Mouse (Mus musculus): ENCODE measurements around the gene Fgd3. TPM values are rescaled to one million over a fixed set of nuclear protein-coding genes. Genes with fewer than 3 reads are reported as not detected.

Gene Fgd3
- total and polyA plus RNA-seq, 3 experiments = 4.1 to 11.2 (median 4.7) TPM

DNA sequence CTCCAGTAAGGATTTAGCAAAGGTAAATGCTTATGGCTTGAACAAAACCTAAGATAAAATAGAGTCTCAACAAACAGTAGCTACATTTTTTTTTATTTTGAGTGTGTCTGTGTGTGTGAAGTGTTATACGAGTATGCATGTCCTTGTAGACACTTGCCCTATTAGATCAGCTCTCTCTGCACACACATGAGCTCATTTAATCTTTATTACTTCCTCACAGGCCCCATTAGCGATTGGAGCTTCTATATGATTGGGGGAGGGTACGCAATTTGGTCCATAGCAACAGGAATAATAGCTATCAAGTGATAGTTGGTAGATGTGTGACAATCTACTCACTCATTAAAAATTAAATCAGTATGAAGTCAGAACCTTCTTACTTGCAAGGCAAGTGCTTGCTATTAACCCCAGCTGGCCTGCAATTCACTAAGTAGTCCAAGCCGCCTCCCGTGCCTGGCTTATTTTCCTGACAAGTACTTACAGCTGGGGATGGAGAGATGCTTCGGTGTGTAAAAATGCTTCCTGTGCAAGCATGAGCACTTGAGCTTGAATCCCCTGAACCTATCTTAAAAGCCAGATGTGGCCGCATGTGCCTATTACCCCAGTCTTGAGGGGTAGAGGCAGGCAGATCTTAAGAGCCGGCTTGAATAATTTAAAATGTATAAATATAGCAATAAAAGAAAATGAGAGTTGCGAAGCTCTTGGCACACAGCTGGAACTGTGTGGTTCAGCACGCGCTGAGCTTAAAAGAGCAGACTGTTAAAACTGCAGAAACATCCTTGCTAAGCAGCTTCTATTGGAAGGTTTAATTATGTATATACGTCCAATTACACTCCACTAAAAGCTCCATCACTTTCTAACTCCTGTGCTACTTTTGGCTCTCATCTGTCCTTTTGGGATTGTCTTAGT is 15.2 kb upstream of the Fgd3 start:
- H3K4me1 ChIP-seq (ENCODE audit: insufficient read depth, low read depth, low read length) = peaks cover 12% of the 10 kb centered on the region
- no peak for DNase-seq (ENCODE audit: low spot score)
- no peak for TF ChIP-seq GATA1 (IDR thresholded peaks at IDR 0.05; ENCODE audit: borderline replicate concordance, low read length)
- TF ChIP-seq CTCF (IDR thresholded peaks at IDR 0.05; ENCODE audit: low read depth, low read length) = no peak
- no peak for TF ChIP-seq GATA2 (IDR thresholded peaks at IDR 0.05; ENCODE audit: borderline replicate concordance, low read depth, low read length)
- no peak for TF ChIP-seq TAL1 (conservative IDR thresholded peaks at IDR 0.05; ENCODE audit: low read depth, low read length)
- TF ChIP-seq POLR2AphosphoS5 (IDR thresholded peaks at IDR 0.05; ENCODE audit: insufficient replicate concordance, low read depth, low read length) = no peak
- no peak for ATAC-seq (ENCODE audit: extremely low read depth, insufficient number of reproducible peaks, low FRiP score, poor library complexity, severe bottlenecking)
- no peaks in the 10 kb centered on the region for H3K9me3 ChIP-seq (replicated peaks)
- H3K4me3 ChIP-seq (ENCODE audit: low read depth, low read length) = no peak overlapping the region
- H3K27me3 ChIP-seq (ENCODE audit: insufficient read depth, low read length) = peaks cover 21% of the 10 kb centered on the region
- no peaks in the 10 kb centered on the region for H3K36me3 ChIP-seq (replicated peaks)

DNA sequence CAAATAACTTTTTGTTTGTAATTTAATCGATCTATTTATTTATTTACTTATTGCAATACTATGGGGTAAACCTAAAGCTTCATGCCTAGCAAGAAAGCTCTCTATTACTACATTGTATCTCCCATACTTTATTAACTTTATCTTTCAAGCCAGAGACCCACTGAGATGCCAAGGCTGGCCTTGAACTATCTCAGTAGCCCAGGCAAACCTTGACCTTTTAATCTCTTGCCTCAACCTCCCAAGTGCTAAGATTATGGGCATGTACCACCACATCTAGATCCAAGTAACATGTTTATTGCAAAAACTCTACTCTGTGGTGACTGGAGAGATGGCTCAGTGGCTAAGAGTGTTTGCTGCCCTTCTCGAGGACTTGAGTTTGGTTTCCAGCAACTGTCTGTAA is 13.1 kb upstream of the Fgd3 start:
- no peak for TF ChIP-seq CTCF (IDR thresholded peaks at IDR 0.05; ENCODE audit: low read depth, low read length)
- Histone ChIP-seq H3K27me3 (ENCODE audit: insufficient read depth, low read length) (peaks cover 18% of the 10 kb centered on the region), H3K36me3 (replicated peaks) (no peaks in the 10 kb centered on the region), H3K4me3 (ENCODE audit: low read depth, low read length) (no peak overlapping the region), H3K4me1 (ENCODE audit: insufficient read depth, low read depth, low read length) (0 out of 2 replicates have a peak, but pooled peaks cover 5% of the 10 kb centered on the region), H3K9me3 (replicated peaks) (no peaks in the 10 kb centered on the region)
- ATAC-seq (ENCODE audit: extremely low read depth, insufficient number of reproducible peaks, low FRiP score, poor library complexity, severe bottlenecking) = no peak
- no peak for DNase-seq (ENCODE audit: low spot score)

DNA sequence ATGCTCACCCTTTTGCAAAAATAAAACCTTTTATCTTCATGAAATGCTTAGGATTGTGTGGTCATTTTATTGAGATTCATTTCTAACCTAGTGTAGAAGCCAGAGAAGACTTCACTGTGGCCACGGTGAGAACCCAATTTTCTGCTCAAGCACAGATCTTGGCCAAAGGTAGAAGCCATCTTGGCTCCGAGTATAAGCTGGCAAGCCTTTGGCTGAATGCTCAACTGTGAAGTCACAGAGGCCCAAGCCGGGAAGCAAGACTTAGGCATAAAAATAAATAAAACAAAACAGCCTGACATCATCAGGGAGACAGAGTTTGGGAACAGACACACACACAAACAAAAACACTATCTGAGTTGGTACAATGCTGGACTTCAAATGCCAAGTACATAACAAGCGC is 8.0 kb upstream of the Fgd3 start:
- ATAC-seq (ENCODE audit: extremely low read depth, insufficient number of reproducible peaks, low FRiP score, poor library complexity, severe bottlenecking) (no peak), DNase-seq (ENCODE audit: low spot score) (no peak)
- Histone ChIP-seq H3K27me3 (ENCODE audit: insufficient read depth, low read length) (peaks cover 22% of the 10 kb centered on the region), H3K36me3 (replicated peaks) (no peaks in the 10 kb centered on the region), H3K9me3 (replicated peaks) (no peaks in the 10 kb centered on the region), H3K4me3 (ENCODE audit: low read depth, low read length) (no peak overlapping the region), H3K4me1 (ENCODE audit: insufficient read depth, low read depth, low read length) (no peaks in the 10 kb centered on the region)
- no peak for TF ChIP-seq POLR2AphosphoS5 (IDR thresholded peaks at IDR 0.05; ENCODE audit: insufficient replicate concordance, low read depth, low read length)
- TF ChIP-seq TAL1 (conservative IDR thresholded peaks at IDR 0.05; ENCODE audit: low read depth, low read length) = no peak
- TF ChIP-seq GATA1 (IDR thresholded peaks at IDR 0.05; ENCODE audit: borderline replicate concordance, low read length) = no peak
- no peak for TF ChIP-seq CTCF (IDR thresholded peaks at IDR 0.05; ENCODE audit: low read depth, low read length)
- no peak for TF ChIP-seq GATA2 (IDR thresholded peaks at IDR 0.05; ENCODE audit: borderline replicate concordance, low read depth, low read length)

DNA sequence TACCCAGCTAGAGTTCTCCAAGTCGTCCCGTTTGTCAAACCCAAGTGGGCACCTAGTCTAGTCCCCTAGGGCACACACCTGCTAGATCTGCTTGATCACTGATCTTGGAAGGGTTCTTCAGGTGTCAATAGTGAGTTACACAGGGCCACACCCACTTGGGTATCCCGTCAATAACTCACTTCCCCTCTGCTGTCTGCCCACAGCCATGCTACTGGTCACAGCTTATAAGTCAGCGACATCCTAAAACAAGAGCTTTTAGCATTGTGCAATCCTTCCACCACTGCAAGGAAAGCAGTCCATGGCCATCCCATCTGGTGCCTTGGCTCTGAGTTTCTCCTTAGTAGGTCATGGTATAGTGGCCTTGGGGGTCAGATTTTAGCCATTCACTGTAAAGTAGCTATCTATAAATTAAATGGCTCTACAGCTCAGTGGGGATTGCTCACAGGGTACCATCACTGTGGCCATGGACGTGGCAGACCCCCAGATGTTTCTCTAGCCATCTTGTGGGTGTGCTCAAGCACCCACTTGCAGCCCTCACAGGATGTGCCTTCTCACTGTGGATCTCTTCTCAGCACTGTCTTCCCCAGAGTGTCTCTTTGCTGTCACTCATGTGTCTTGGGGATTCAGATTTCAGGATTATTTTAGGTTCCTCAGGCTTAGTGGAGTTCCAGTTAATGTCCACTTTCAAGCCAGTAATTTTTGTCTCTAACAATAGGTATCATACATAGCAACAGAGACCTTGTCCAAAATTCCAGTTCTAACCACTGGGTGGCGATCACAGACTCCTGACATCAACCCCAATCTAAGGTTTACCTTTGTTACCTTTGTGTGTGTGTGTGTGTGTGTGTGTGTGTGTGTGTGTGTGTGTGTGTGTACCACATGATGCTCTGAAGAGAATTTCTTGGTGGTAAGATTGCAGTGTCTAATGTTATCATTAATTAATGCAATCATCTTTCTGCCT is 6.4 kb upstream of the Fgd3 start:
- ATAC-seq (ENCODE audit: extremely low read depth, insufficient number of reproducible peaks, low FRiP score, poor library complexity, severe bottlenecking) = peak; percentile 34
- H3K4me3 ChIP-seq (ENCODE audit: low read depth, low read length) = no peak overlapping the region

DNA sequence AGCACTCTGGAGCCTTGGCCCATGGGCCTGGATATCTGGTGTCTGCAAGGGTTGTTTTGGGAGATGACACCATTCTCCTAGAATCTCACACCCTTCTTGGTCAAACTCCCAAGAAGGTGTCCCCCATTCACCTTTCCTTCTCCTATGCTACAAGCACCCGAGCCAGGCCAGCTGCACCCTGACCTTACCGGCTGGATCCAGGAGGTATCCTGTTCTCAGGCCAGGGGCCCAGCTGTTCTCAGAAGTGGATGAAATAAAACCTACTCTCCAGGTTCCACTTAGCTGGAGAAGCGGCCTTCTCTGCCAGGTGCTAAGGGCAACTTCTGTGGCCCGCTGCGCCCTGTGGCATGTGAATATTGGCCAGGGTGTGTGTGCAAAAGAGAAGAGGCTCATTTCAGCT is 4.8 kb upstream of the Fgd3 start:
- DNase-seq (ENCODE audit: low spot score) (no peak), ATAC-seq (ENCODE audit: extremely low read depth, insufficient number of reproducible peaks, low FRiP score, poor library complexity, severe bottlenecking) (no peak)
- Histone ChIP-seq H3K4me1 (ENCODE audit: insufficient read depth, low read depth, low read length) (no peaks in the 10 kb centered on the region; the same call in 1 of the 2 replicates), H3K4me3 (ENCODE audit: low read depth, low read length) (no peak overlapping the region), H3K9me3 (replicated peaks) (no peaks in the 10 kb centered on the region), H3K36me3 (replicated peaks) (no peaks in the 10 kb centered on the region), H3K27me3 (ENCODE audit: insufficient read depth, low read length) (peaks cover 46% of the 10 kb centered on the region)
- no peak for TF ChIP-seq CTCF (IDR thresholded peaks at IDR 0.05; ENCODE audit: low read depth, low read length)
- TF ChIP-seq GATA2 (IDR thresholded peaks at IDR 0.05; ENCODE audit: borderline replicate concordance, low read depth, low read length) = no peak
- no peak for TF ChIP-seq GATA1 (IDR thresholded peaks at IDR 0.05; ENCODE audit: borderline replicate concordance, low read length)
- TF ChIP-seq POLR2AphosphoS5 (IDR thresholded peaks at IDR 0.05; ENCODE audit: insufficient replicate concordance, low read depth, low read length) = no peak
- TF ChIP-seq TAL1 (conservative IDR thresholded peaks at IDR 0.05; ENCODE audit: low read depth, low read length) = no peak

More for the DNA sequence above, 6.4 kb upstream of the Fgd3 start:
- DNase-seq (ENCODE audit: low spot score) = no peak
- Histone ChIP-seq H3K36me3 (replicated peaks) (no peaks in the 10 kb centered on the region), H3K9me3 (replicated peaks) (no peaks in the 10 kb centered on the region), H3K4me1 (ENCODE audit: insufficient read depth, low read depth, low read length) (no peaks in the 10 kb centered on the region; the same call in 1 of the 2 replicates), H3K27me3 (ENCODE audit: insufficient read depth, low read length) (peaks cover 33% of the 10 kb centered on the region)
- TF ChIP-seq CTCF (IDR thresholded peaks at IDR 0.05; ENCODE audit: low read depth, low read length) (peak; percentile 15; the same call in 1 of the 2 replicates), TAL1 (conservative IDR thresholded peaks at IDR 0.05; ENCODE audit: low read depth, low read length) (no peak), GATA1 (IDR thresholded peaks at IDR 0.05; ENCODE audit: borderline replicate concordance, low read length) (no peak)

DNA sequence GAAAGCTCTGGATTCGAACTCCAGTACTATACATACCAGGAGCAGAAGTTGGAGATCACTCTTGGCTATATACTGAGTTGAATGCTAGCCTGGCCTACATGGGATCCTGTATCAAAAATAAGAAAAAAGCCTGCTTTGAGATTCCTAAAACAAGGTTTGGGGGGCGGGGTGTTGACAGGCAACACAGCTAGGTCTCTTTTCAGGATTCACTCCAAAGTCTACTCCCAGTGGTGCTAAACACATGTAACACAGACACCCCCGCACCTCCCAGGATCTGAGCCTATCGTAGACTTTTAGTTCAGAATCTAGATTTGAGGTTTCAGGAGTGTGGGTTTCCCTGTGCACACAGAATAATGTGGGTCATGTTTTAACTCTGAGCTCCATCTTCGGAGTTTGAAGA is 2.6 kb upstream of the Fgd3 start:
- DNase-seq (ENCODE audit: low spot score) = no peak
- no peaks in the 10 kb centered on the region; the same call in 1 of the 2 replicates for H3K4me1 ChIP-seq (ENCODE audit: insufficient read depth, low read depth, low read length)
- peaks cover 59% of the 10 kb centered on the region for H3K27me3 ChIP-seq (ENCODE audit: insufficient read depth, low read length)
- H3K9me3 ChIP-seq (replicated peaks) = no peaks in the 10 kb centered on the region
- no peak overlapping the region for H3K4me3 ChIP-seq (ENCODE audit: low read depth, low read length)
- no peak for ATAC-seq (ENCODE audit: extremely low read depth, insufficient number of reproducible peaks, low FRiP score, poor library complexity, severe bottlenecking)
- H3K36me3 ChIP-seq (replicated peaks) = no peaks in the 10 kb centered on the region
- TF ChIP-seq POLR2AphosphoS5 (IDR thresholded peaks at IDR 0.05; ENCODE audit: insufficient replicate concordance, low read depth, low read length) (no peak), CTCF (IDR thresholded peaks at IDR 0.05; ENCODE audit: low read depth, low read length) (no peak)

All from G1E (cell line).